Mouse (Mus musculus) forebrain, embryonic 13.5 days (tissue): ENCODE results near the gene Nectin1. TPM values are rescaled to one million over a fixed set of nuclear protein-coding genes. Genes with fewer than 3 reads are reported as not detected.

Source experiments
- ATAC-seq: fragments of 200-750 bp; cut with Nextera tagmentation; 2 replicates; pipeline ENCODE4 v1.8.0; 2017
- H3K27ac ChIP-seq: fragments of 300-500 bp; sonication (generic); 2 replicates; pipeline ENCODE4 v1.5.1; 2015; ENCODE audit warnings: inconsistent platforms, mild to moderate bottlenecking, moderate library complexity
- H3K27me3 ChIP-seq: fragments of 300-500 bp; sonication (generic); 2 replicates; pipeline ENCODE4 v1.6.1; 2015; ENCODE audit warnings: mild to moderate bottlenecking, inconsistent platforms
- H3K36me3 ChIP-seq: fragments of 300-500 bp; sonication (generic); 2 replicates; pipeline ENCODE4 v1.6.1; 2015; ENCODE audit warnings: mild to moderate bottlenecking, inconsistent platforms; ENCODE audit not compliant: poor library complexity, severe bottlenecking
- H3K4me1 ChIP-seq: fragments of 300-500 bp; sonication (generic); 2 replicates; pipeline ENCODE4 v1.6.1; 2015; ENCODE audit warnings: inconsistent platforms
- H3K4me2 ChIP-seq: fragments of 300-500 bp; sonication (generic); 2 replicates; pipeline ENCODE4 v1.6.1; 2015; ENCODE audit warnings: inconsistent platforms, mild to moderate bottlenecking, moderate library complexity
- H3K4me3 ChIP-seq: fragments of 300-500 bp; sonication (generic); 2 replicates; pipeline ENCODE4 v1.5.1; 2015; ENCODE audit warnings: mild to moderate bottlenecking, inconsistent platforms
- H3K9ac ChIP-seq: fragments of 300-500 bp; sonication (generic); 2 replicates; pipeline ENCODE4 v1.6.1; 2015; ENCODE audit warnings: mild to moderate bottlenecking, inconsistent platforms
- H3K9me3 ChIP-seq: fragments of 300-500 bp; sonication (generic); replicated peaks from 2 replicates; pipeline ENCODE4 v1.6.1; 2016; ENCODE audit warnings: inconsistent platforms
- WGBS: fragments of 180-500 bp; shearing (Covaris S2); methylation state at CpG from one replicate; pipeline ENCODE4 v1.1.7; 2015; 5-methylcytosine and 5-hydroxymethylcytosine counted together
- polyA plus RNA-seq: library from polyadenylated mRNA; unstranded; fragments of >200 nt; fragmentation: Nextera tagmentation; extraction: Ambion mirVana; gene quantifications from 2 replicates; pipeline ENCODE4 v1.2.1, GENCODE M21; 2015

The Nectin1 gene
- polyA plus RNA-seq, 1 experiment from 2014 or later = 8.8 TPM

GRCm38 (mm10) chr9:43742902-43743646 is 710 bp upstream of the Nectin1 start:
- Histone ChIP-seq H3K4me1 (peaks cover 50% of the 10 kb centered on the region), H3K4me2 (peak overlapping the region; percentile 91), H3K27me3 (0 out of 2 replicates have a peak, but pooled peaks cover 4% of the 10 kb centered on the region), H3K9ac (peak overlapping the region; percentile 96), H3K9me3 (no peaks in the 10 kb centered on the region), H3K27ac (peak overlapping the region; percentile 99), H3K36me3 (no peaks in the 10 kb centered on the region), H3K4me3 (peak overlapping the region; percentile 94)
- WGBS = under 1% methylated on average over 27 of the region's 27 CpGs
- no peak for ATAC-seq

- Histone ChIP-seq H3K9me3 (no peaks in the 10 kb centered on the region), H3K27me3 (0 out of 2 replicates have a peak, but pooled peaks cover 4% of the 10 kb centered on the region), H3K9ac (peak overlapping the region; percentile 96), H3K4me3 (peak overlapping the region; percentile 94), H3K36me3 (no peaks in the 10 kb centered on the region), H3K4me1 (peaks cover 54% of the 10 kb centered on the region), H3K4me2 (peak overlapping the region; percentile 91), H3K27ac (peak overlapping the region; percentile 99)
- 1% methylated on average over 55 of the region's 77 CpGs for WGBS
- ATAC-seq = peak; percentile 55; the same call in 1 of the 2 replicates
Observed at GRCm38 (mm10) chr9:43744138-43744981, 576 bp downstream of the Nectin1 start.

- peaks cover 62% of the 10 kb centered on the region for H3K4me1 ChIP-seq
- peak; percentile 46 for ATAC-seq
- H3K27me3 ChIP-seq = 0 out of 2 replicates have a peak, but pooled peaks cover 4% of the 10 kb centered on the region
- peak overlapping the region; percentile 45 for H3K27ac ChIP-seq
- peak overlapping the region; percentile 96 for H3K9ac ChIP-seq
- under 1% methylated on average over 43 of the region's 43 CpGs for WGBS
- peak overlapping the region; percentile 94 for H3K4me3 ChIP-seq
- H3K9me3 ChIP-seq = no peaks in the 10 kb centered on the region
- H3K36me3 ChIP-seq = no peaks in the 10 kb centered on the region
- peak overlapping the region; percentile 91 for H3K4me2 ChIP-seq
Observed at GRCm38 (mm10) chr9:43745051-43745792, 1.4 kb downstream of the Nectin1 start.

- no peaks in the 10 kb centered on the region for H3K9me3 ChIP-seq
- no peaks in the 10 kb centered on the region for H3K27me3 ChIP-seq
- 0% methylated on average over 13 of the region's 13 CpGs for WGBS
- peak overlapping the region; percentile 45 for H3K27ac ChIP-seq
- H3K4me2 ChIP-seq = peak overlapping the region; percentile 91
- peak overlapping the region; percentile 94 for H3K4me3 ChIP-seq
- H3K9ac ChIP-seq = peak overlapping the region; percentile 96
- no peaks in the 10 kb centered on the region for H3K36me3 ChIP-seq
- H3K4me1 ChIP-seq = peaks cover 71% of the 10 kb centered on the region
- ATAC-seq = no peak
Observed at GRCm38 (mm10) chr9:43745951-43746703, 2.3 kb downstream of the Nectin1 start.

GRCm38 (mm10) chr9:43747710-43748109 is 3.9 kb downstream of the Nectin1 start:
- Histone ChIP-seq H3K27ac (no peak overlapping the region; the same call in 1 of the 2 replicates), H3K9me3 (no peaks in the 10 kb centered on the region), H3K36me3 (no peaks in the 10 kb centered on the region), H3K4me3 (peak overlapping the region; percentile 94), H3K27me3 (no peaks in the 10 kb centered on the region), H3K9ac (peak overlapping the region; percentile 96), H3K4me1 (peaks cover 78% of the 10 kb centered on the region), H3K4me2 (peak overlapping the region; percentile 91)
- WGBS = 26% methylated on average over 9 of the region's 9 CpGs
- ATAC-seq = no peak

GRCm38 (mm10) chr9:43748519-43748918 is 4.7 kb downstream of the Nectin1 start:
- no peaks in the 10 kb centered on the region for H3K27me3 ChIP-seq
- no peak overlapping the region for H3K27ac ChIP-seq
- H3K4me1 ChIP-seq = peaks cover 71% of the 10 kb centered on the region
- H3K9me3 ChIP-seq = no peaks in the 10 kb centered on the region
- no peak overlapping the region for H3K9ac ChIP-seq
- ATAC-seq = no peak
- H3K4me3 ChIP-seq = no peak overlapping the region
- peak overlapping the region; percentile 91 for H3K4me2 ChIP-seq
- no peaks in the 10 kb centered on the region for H3K36me3 ChIP-seq
- WGBS = 75% methylated on average over 5 of the region's 5 CpGs

- ATAC-seq = peak; percentile 29; the same call in 1 of the 2 replicates
Observed at GRCm38 (mm10) chr9:43750053-43750452, 6.3 kb downstream of the Nectin1 start.

GRCm38 (mm10) chr9:43751111-43751510 is 7.3 kb downstream of the Nectin1 start:
- no peaks in the 10 kb centered on the region for H3K36me3 ChIP-seq
- H3K4me3 ChIP-seq = no peak overlapping the region
- WGBS = 72% methylated on average over 8 of the region's 8 CpGs
- no peaks in the 10 kb centered on the region for H3K27me3 ChIP-seq
- no peak overlapping the region for H3K4me2 ChIP-seq
- no peak for ATAC-seq
- H3K4me1 ChIP-seq = peaks cover 83% of the 10 kb centered on the region
- no peak overlapping the region for H3K9ac ChIP-seq
- H3K9me3 ChIP-seq = no peaks in the 10 kb centered on the region
- H3K27ac ChIP-seq = no peak overlapping the region

More at GRCm38 (mm10) chr9:43750053-43750452, 6.3 kb downstream of the Nectin1 start:
- 62% methylated on average over 9 of the region's 9 CpGs for WGBS
- Histone ChIP-seq H3K27me3 (no peaks in the 10 kb centered on the region), H3K4me3 (no peak overlapping the region), H3K36me3 (no peaks in the 10 kb centered on the region), H3K4me2 (peak overlapping the region; percentile 4; the same call in 1 of the 2 replicates), H3K9ac (0 out of 2 replicates have a peak overlapping the region, but pooled peaks have one; percentile 41), H3K4me1 (peaks cover 83% of the 10 kb centered on the region), H3K9me3 (no peaks in the 10 kb centered on the region), H3K27ac (peak overlapping the region; percentile 53)

- WGBS = 89% methylated on average over 6 of the region's 6 CpGs
- H3K4me2 ChIP-seq = no peak overlapping the region
- H3K4me1 ChIP-seq = peaks cover 82% of the 10 kb centered on the region
- H3K36me3 ChIP-seq = no peaks in the 10 kb centered on the region
- no peak for ATAC-seq
- H3K4me3 ChIP-seq = no peak overlapping the region
- H3K27ac ChIP-seq = no peak overlapping the region
- H3K27me3 ChIP-seq = no peaks in the 10 kb centered on the region
- no peaks in the 10 kb centered on the region for H3K9me3 ChIP-seq
- H3K9ac ChIP-seq = no peak overlapping the region
Observed at GRCm38 (mm10) chr9:43753481-43753880, 9.7 kb downstream of the Nectin1 start.

GRCm38 (mm10) chr9:43754083-43754482 is 10.3 kb downstream of the Nectin1 start:
- Histone ChIP-seq H3K27ac (no peak overlapping the region), H3K4me2 (no peak overlapping the region), H3K27me3 (no peaks in the 10 kb centered on the region), H3K36me3 (no peaks in the 10 kb centered on the region), H3K9me3 (no peaks in the 10 kb centered on the region), H3K4me3 (no peak overlapping the region), H3K9ac (no peak overlapping the region), H3K4me1 (peaks cover 82% of the 10 kb centered on the region)
- no peak for ATAC-seq
- 66% methylated on average over 5 of the region's 5 CpGs for WGBS

- H3K9ac ChIP-seq = no peak overlapping the region
- H3K27ac ChIP-seq = 0 out of 2 replicates have a peak overlapping the region, but pooled peaks have one; percentile 6
- H3K4me3 ChIP-seq = no peak overlapping the region
- peaks cover 82% of the 10 kb centered on the region for H3K4me1 ChIP-seq
- H3K27me3 ChIP-seq = no peaks in the 10 kb centered on the region
- no peak overlapping the region for H3K4me2 ChIP-seq
- ATAC-seq = no peak
- 70% methylated on average over 9 of the region's 9 CpGs for WGBS
- H3K9me3 ChIP-seq = no peaks in the 10 kb centered on the region
- H3K36me3 ChIP-seq = no peaks in the 10 kb centered on the region
Observed at GRCm38 (mm10) chr9:43754768-43755197, 11.0 kb downstream of the Nectin1 start.
